Mouse (Mus musculus) heart, adult 2 months (tissue): ENCODE measurements around the gene Clcn6. TPM values are rescaled to one million over a fixed set of nuclear protein-coding genes. Genes with fewer than 3 reads are reported as not detected.

Experiments used
- DNase-seq, 2 experiments: peaks; one replicate each; pipeline ENCODE4 v3.0.0; 2021
- H3K27ac ChIP-seq: fragments of 200-600 bp; 2 replicates; pipeline ENCODE4 v1.8.1; 2022
- H3K27me3 ChIP-seq: fragments of 200-500 bp; 2 replicates; pipeline ENCODE4 v1.6.1; 2012; ENCODE audit warnings: mild to moderate bottlenecking, low read length, inconsistent platforms, mixed read lengths; ENCODE audit not compliant: control insufficient read depth, insufficient read depth
- H3K36me3 ChIP-seq: fragments of 200-500 bp; 2 replicates; pipeline ENCODE4 v1.6.1; 2012; ENCODE audit warnings: low read length, inconsistent platforms; ENCODE audit not compliant: control insufficient read depth, insufficient read depth
- H3K4me1 ChIP-seq: fragments of 200-500 bp; 2 replicates; pipeline ENCODE4 v1.6.1; 2011; ENCODE audit warnings: low read length; ENCODE audit not compliant: control insufficient read depth, insufficient read depth
- H3K4me3 ChIP-seq: fragments of 200-600 bp; 2 replicates; pipeline ENCODE4 v1.8.1; 2022
- H3K79me2 ChIP-seq: fragments of 200-500 bp; replicated peaks from 2 replicates; pipeline ENCODE4 v1.6.1; 2012; ENCODE audit warnings: mild to moderate bottlenecking, inconsistent platforms, low read length, moderate library complexity, mixed read lengths; ENCODE audit not compliant: control insufficient read depth, insufficient read depth
- H3K9ac ChIP-seq: fragments of 200-500 bp; 2 replicates; pipeline ENCODE4 v1.6.1; 2012; ENCODE audit warnings: low read depth, mild to moderate bottlenecking, control low read depth, inconsistent platforms, low read length, mixed read lengths
- CTCF ChIP-seq: fragments of 200-600 bp; IDR thresholded peaks from 2 replicates; pipeline ENCODE4 v1.8.1; 2022; ENCODE audit warnings: antibody characterized with exemption, mild to moderate bottlenecking, moderate library complexity
- EP300 ChIP-seq: fragments of 200-500 bp; IDR thresholded peaks from 2 replicates; pipeline ENCODE4 v1.6.1; 2011; ENCODE audit warnings: low read depth, low read length, control low read depth; ENCODE audit not compliant: insufficient read depth
- POLR2A ChIP-seq: fragments of 200-500 bp; IDR thresholded peaks from 2 replicates; pipeline ENCODE4 v1.6.1; 2011; ENCODE audit warnings: mild to moderate bottlenecking, low read depth, low read length, control low read depth; ENCODE audit not compliant: insufficient read depth
- WGBS: fragments of 180-500 bp; shearing (Covaris S2); methylation state at CpG from one replicate; pipeline ENCODE4 v1.1.7; 2018; 5-methylcytosine and 5-hydroxymethylcytosine counted together
- intact Hi-C: fragments of 180-260 bp; cut with DNase I; formaldehyde crosslinking; loops from one replicate; pipeline ENCODE4 v1.15.1; 2025
- polyA plus RNA-seq: library from polyadenylated mRNA; depleted of rRNA; stranded (reverse); fragments of >200 nt; gene quantifications from 2 replicates; pipeline ENCODE4 v1.2.3, GENCODE M21; 2012
- total RNA-seq, 2 experiments: library from RNA; stranded (reverse); gene quantifications; 2 replicates each; pipeline ENCODE4 v1.2.3; 2021

The Clcn6 gene
- total and polyA plus RNA-seq, 3 experiments, result 7.5 to 8.9 (median 8.1) TPM

DNA sequence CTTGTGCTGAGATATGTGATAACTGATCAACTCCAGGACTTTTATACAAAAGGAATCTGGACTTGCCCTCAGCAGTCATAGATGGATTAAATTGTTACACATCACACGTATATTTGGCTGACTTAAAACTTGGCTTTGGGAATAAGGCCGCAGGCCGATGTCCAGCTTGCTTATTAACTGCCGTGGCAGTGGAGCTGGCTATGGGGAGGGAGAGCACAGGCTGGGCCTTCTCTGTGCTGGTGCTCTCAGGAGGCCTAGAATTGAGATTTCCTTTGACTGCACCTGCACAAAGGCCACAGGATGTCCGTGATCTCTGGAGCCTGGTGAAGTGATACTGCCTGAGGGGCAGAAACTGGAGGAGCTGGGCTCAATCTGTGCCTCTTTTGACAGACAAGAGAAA, 8.1 kb downstream of the Clcn6 start:
- Histone ChIP-seq H3K27me3 (no peaks in the 10 kb centered on the region), H3K36me3 (no peaks in the 10 kb centered on the region), H3K79me2 (0 out of 2 replicates have a peak, but pooled peaks cover 2% of the 10 kb centered on the region), H3K4me1 (no peaks in the 10 kb centered on the region), H3K27ac (no peak overlapping the region), H3K9ac (no peak overlapping the region), H3K4me3 (no peak overlapping the region)
- intact Hi-C loops, result no loop called here
- 81% methylated on average over 5 of the region's 5 CpGs for WGBS
- DNase-seq, result no peak
- TF ChIP-seq EP300, result no peak
- TF ChIP-seq POLR2A, result no peak
- no peak for TF ChIP-seq CTCF

- no peak overlapping the region for H3K27ac ChIP-seq
- intact Hi-C loops, result no loop called here
- TF ChIP-seq POLR2A, result no peak
- no peak for TF ChIP-seq CTCF
- TF ChIP-seq EP300, result no peak
These were observed 9.3 kb downstream of the Clcn6 start for GRCm38 (mm10) chr4:148029297-148029696.

DNA sequence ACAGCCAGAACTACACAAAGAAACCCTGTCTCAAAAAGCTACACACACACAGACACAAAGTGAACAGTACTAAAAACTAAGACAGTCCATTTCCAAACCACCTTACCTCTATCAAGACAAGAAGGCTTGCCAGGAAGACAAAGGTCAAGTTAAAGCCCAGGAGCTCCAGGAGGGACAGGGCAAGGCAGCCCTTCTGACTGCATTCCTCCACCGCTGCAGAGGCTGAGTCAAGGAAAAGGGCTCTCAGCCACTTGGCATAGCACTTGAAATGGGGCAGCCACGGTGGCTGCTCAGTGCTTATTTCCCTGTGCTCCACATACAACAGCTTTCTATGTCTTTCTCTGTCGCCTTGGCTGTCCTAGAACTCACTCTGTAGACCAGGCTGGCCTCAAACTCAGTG, 14.6 kb downstream of the Clcn6 start:
- H3K27me3 ChIP-seq, result no peaks in the 10 kb centered on the region
- no peak overlapping the region for H3K4me3 ChIP-seq
- H3K9ac ChIP-seq, result no peak overlapping the region
- no peaks in the 10 kb centered on the region for H3K79me2 ChIP-seq
- no peaks in the 10 kb centered on the region for H3K36me3 ChIP-seq
- intact Hi-C loops, result no loop called here
- WGBS, result 85% methylated on average over 3 of the region's 3 CpGs
- TF ChIP-seq CTCF, result no peak
- no peak for DNase-seq
- H3K27ac ChIP-seq, result no peak overlapping the region
- H3K4me1 ChIP-seq, result no peaks in the 10 kb centered on the region

More at GRCm38 (mm10) chr4:148029297-148029696, 9.3 kb downstream of the Clcn6 start:
- H3K79me2 ChIP-seq, result 0 out of 2 replicates have a peak, but pooled peaks cover 2% of the 10 kb centered on the region
- no peak for DNase-seq
- no peaks in the 10 kb centered on the region for H3K27me3 ChIP-seq
- H3K36me3 ChIP-seq, result no peaks in the 10 kb centered on the region
- no peak overlapping the region for H3K4me3 ChIP-seq
- WGBS, result 91% methylated on average over 7 of the region's 7 CpGs
- no peaks in the 10 kb centered on the region for H3K4me1 ChIP-seq
- no peak overlapping the region for H3K9ac ChIP-seq

DNA sequence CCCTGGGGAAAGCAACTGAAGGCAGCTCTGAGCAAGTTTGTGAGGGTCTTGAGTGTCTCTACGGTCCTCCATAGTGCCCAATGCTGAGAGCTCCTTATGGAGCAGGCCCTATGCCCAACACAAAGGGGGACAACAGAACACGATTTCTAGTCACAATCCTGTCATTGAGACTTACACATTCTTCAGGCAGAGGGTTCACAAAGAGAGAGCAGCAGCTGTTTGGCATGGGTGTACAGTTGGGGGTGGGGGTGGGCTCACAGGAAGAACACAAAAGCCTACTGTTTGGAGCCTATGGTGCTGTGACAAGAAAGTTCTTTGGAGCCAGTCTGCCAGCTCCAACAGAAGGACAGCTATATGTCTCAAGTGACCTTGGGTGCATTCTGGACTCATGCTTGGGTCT, 20.2 kb downstream of the Clcn6 start:
- TF ChIP-seq POLR2A (no peak), CTCF (no peak), EP300 (no peak)
- no peak for DNase-seq
- no peaks in the 10 kb centered on the region for H3K79me2 ChIP-seq
- WGBS, result 69% methylated on average over 2 of the region's 2 CpGs
- no peak overlapping the region for H3K4me3 ChIP-seq
- H3K36me3 ChIP-seq, result no peaks in the 10 kb centered on the region
- H3K27me3 ChIP-seq, result no peaks in the 10 kb centered on the region
- no peak overlapping the region for H3K27ac ChIP-seq
- intact Hi-C loops, result no loop called here
- H3K9ac ChIP-seq, result no peak overlapping the region
- H3K4me1 ChIP-seq, result no peaks in the 10 kb centered on the region

- DNase-seq, result no peak
- Histone ChIP-seq H3K27me3 (no peaks in the 10 kb centered on the region), H3K36me3 (no peaks in the 10 kb centered on the region), H3K4me3 (no peak overlapping the region), H3K27ac (no peak overlapping the region), H3K79me2 (no peaks in the 10 kb centered on the region), H3K9ac (no peak overlapping the region), H3K4me1 (no peaks in the 10 kb centered on the region)
- TF ChIP-seq CTCF (no peak), POLR2A (no peak), EP300 (no peak)
- intact Hi-C loops, result no loop called here
- WGBS, result 75% methylated on average over 3 of the region's 3 CpGs
These were observed 21.6 kb downstream of the Clcn6 start for GRCm38 (mm10) chr4:148016981-148017380.

- H3K79me2 ChIP-seq, result no peaks in the 10 kb centered on the region
- H3K9ac ChIP-seq, result no peak overlapping the region
- H3K27ac ChIP-seq, result no peak overlapping the region
- H3K27me3 ChIP-seq, result no peaks in the 10 kb centered on the region
- H3K4me1 ChIP-seq, result no peaks in the 10 kb centered on the region
- H3K36me3 ChIP-seq, result no peaks in the 10 kb centered on the region
- H3K4me3 ChIP-seq, result no peak overlapping the region
- intact Hi-C loops, result no loop called here
- 87% methylated on average over 10 of the region's 10 CpGs for WGBS
- no peak for DNase-seq
- peak; percentile 63 for TF ChIP-seq CTCF
- no peak for TF ChIP-seq POLR2A
- TF ChIP-seq EP300, result no peak
These were observed 23.2 kb downstream of the Clcn6 start for GRCm38 (mm10) chr4:148015418-148015817.
